Mouse (Mus musculus) embryonic fibroblast, embryonic 13.5 days (primary cell): ENCODE data around the gene Icosl. TPM values are rescaled to one million over a fixed set of nuclear protein-coding genes. Genes with fewer than 3 reads are reported as not detected.
"Not testable (repeated sequence)": the region's sequence is repeated elsewhere in the genome, so short reads cannot be mapped to it uniquely, and the experiment has no call there.

Experiments used
- H3K27ac ChIP-seq: 2 replicates; pipeline ENCODE4 v1.5.1; 2012; ENCODE audit warnings: low read length, control low read depth, inconsistent platforms; ENCODE audit not compliant: insufficient read depth
- H3K4me1 ChIP-seq: 2 replicates; pipeline ENCODE4 v1.6.1; 2011; ENCODE audit warnings: low read length; ENCODE audit not compliant: control insufficient read depth, insufficient read depth
- H3K4me3 ChIP-seq: 2 replicates; pipeline ENCODE4 v1.5.1; 2011; ENCODE audit warnings: mild to moderate bottlenecking, control low read depth, low read length; ENCODE audit not compliant: insufficient read depth
- CTCF ChIP-seq: IDR thresholded peaks from 2 replicates; pipeline ENCODE4 v1.5.1; 2011; ENCODE audit warnings: mild to moderate bottlenecking, control low read depth, low read length, moderate library complexity, borderline replicate concordance; ENCODE audit not compliant: insufficient read depth
- POLR2A ChIP-seq: IDR thresholded peaks from 2 replicates; pipeline ENCODE4 v1.6.1; 2011; ENCODE audit warnings: low read depth, mild to moderate bottlenecking, control low read depth, low read length, moderate library complexity
- polyA plus RNA-seq: library from polyadenylated mRNA; stranded (reverse); fragments of >200 nt; gene quantifications from 2 replicates; pipeline ENCODE4 v1.2.4, GENCODE M21; 2011; ENCODE audit warnings: low read depth; ENCODE audit not compliant: missing spikeins, insufficient read length

The Icosl gene
- polyA plus RNA-seq, 1 experiment: 0.98 TPM

GRCm38 (mm10) chr10:78105548-78105947, 36.4 kb downstream of the Icosl start:
- no peak for TF ChIP-seq CTCF
- no peak for TF ChIP-seq POLR2A
- Histone ChIP-seq H3K4me3 (no peak overlapping the region), H3K27ac (no peak overlapping the region), H3K4me1 (no peaks in the 10 kb centered on the region)

GRCm38 (mm10) chr10:78114521-78115092, 45.5 kb downstream of the Icosl start:
- TF ChIP-seq POLR2A (no peak), CTCF (no peak)
- no peaks in the 10 kb centered on the region for H3K4me1 ChIP-seq
- no peak overlapping the region for H3K4me3 ChIP-seq
- H3K27ac ChIP-seq: no peak overlapping the region

- TF ChIP-seq CTCF (no peak), POLR2A (no peak)
- H3K4me1 ChIP-seq: no peaks in the 10 kb centered on the region
- H3K27ac ChIP-seq: no peak overlapping the region
- no peak overlapping the region for H3K4me3 ChIP-seq
Observed at GRCm38 (mm10) chr10:78115153-78115552, 46.1 kb downstream of the Icosl start.

GRCm38 (mm10) chr10:78119422-78119821, 50.3 kb downstream of the Icosl start:
- no peak overlapping the region for H3K4me3 ChIP-seq
- no peak overlapping the region for H3K27ac ChIP-seq
- H3K4me1 ChIP-seq: no peaks in the 10 kb centered on the region
- no peak for TF ChIP-seq CTCF
- no peak for TF ChIP-seq POLR2A

GRCm38 (mm10) chr10:78124137-78124536, 55.0 kb downstream of the Icosl start:
- not testable (repeated sequence) for H3K27ac ChIP-seq, H3K4me1 ChIP-seq, H3K4me3 ChIP-seq

GRCm38 (mm10) chr10:78125061-78125460, 56.0 kb downstream of the Icosl start:
- not testable (repeated sequence) for H3K4me3 ChIP-seq, H3K4me1 ChIP-seq, H3K27ac ChIP-seq

GRCm38 (mm10) chr10:78126311-78126710, 57.2 kb downstream of the Icosl start:
- no peaks in the 10 kb centered on the region for H3K4me1 ChIP-seq
- H3K27ac ChIP-seq: no peak overlapping the region
- TF ChIP-seq POLR2A (no peak), CTCF (no peak)

GRCm38 (mm10) chr10:78127046-78127870, 58.2 kb downstream of the Icosl start:
- TF ChIP-seq CTCF: no peak
- no peak for TF ChIP-seq POLR2A
- Histone ChIP-seq H3K4me3 (no peak overlapping the region), H3K4me1 (no peaks in the 10 kb centered on the region), H3K27ac (no peak overlapping the region)

More at GRCm38 (mm10) chr10:78126311-78126710, 57.2 kb downstream of the Icosl start:
- no peak overlapping the region for H3K4me3 ChIP-seq

GRCm38 (mm10) chr10:78127931-78128330, 58.8 kb downstream of the Icosl start:
- Histone ChIP-seq H3K4me3 (no peak overlapping the region), H3K27ac (no peak overlapping the region), H3K4me1 (no peaks in the 10 kb centered on the region)
- TF ChIP-seq POLR2A (no peak), CTCF (no peak)

- TF ChIP-seq CTCF: no peak
- Histone ChIP-seq H3K4me3 (no peak overlapping the region), H3K27ac (no peak overlapping the region), H3K4me1 (no peaks in the 10 kb centered on the region)
Observed at GRCm38 (mm10) chr10:78128647-78129046, 59.5 kb downstream of the Icosl start.
